Mouse (Mus musculus): ENCODE measurements at regions not wholly inside any gene's neighbourhood (a gene's known extent, or its start where the extent isn't known, plus 50 kb on each side); places are given as distances from the start of the nearest gene placed in this dataset.

- Histone ChIP-seq H3K4me1 (replicated peaks; ENCODE audit: insufficient read depth, low read length) (no peaks in the 10 kb centered on the region), H3K4me3 (replicated peaks; ENCODE audit: low read depth, low read length) (no peak overlapping the region), H3K36me3 (ENCODE audit: insufficient read depth, low read length) (no peaks in the 10 kb centered on the region), H3K27ac (no peak overlapping the region), H3K9me3 (replicated peaks; ENCODE audit: low read length) (no peaks in the 10 kb centered on the region), H3K9ac (ENCODE audit: low read depth, low read length) (no peak overlapping the region), H3K4me2 (ENCODE audit: low read length) (no peak overlapping the region), H3K27me3 (ENCODE audit: insufficient read depth, low read length) (no peaks in the 10 kb centered on the region)
- WGBS = 63% methylated on average over 4 of the region's 4 CpGs
- no peak for TF ChIP-seq CTCF (IDR thresholded peaks at IDR 0.05; ENCODE audit: low read depth)
- no peak for ATAC-seq (replicated peaks; ENCODE audit: low FRiP score, low read depth)
- no peak for DNase-seq (ENCODE audit: low spot score)
Observed at GRCm38 (mm10) chr10:118550201-118550600, 109.4 kb downstream of the Ifng start.

- WGBS = 46% methylated on average over 6 of the region's 6 CpGs
- Histone ChIP-seq H3K4me2 (ENCODE audit: low read length) (no peak overlapping the region), H3K4me1 (replicated peaks; ENCODE audit: insufficient read depth, low read length) (no peaks in the 10 kb centered on the region), H3K9me3 (replicated peaks; ENCODE audit: low read length) (no peaks in the 10 kb centered on the region), H3K27me3 (ENCODE audit: insufficient read depth, low read length) (no peaks in the 10 kb centered on the region), H3K27ac (no peak overlapping the region), H3K36me3 (ENCODE audit: insufficient read depth, low read length) (no peaks in the 10 kb centered on the region), H3K4me3 (replicated peaks; ENCODE audit: low read depth, low read length) (no peak overlapping the region), H3K9ac (ENCODE audit: low read depth, low read length) (no peak overlapping the region)
- ATAC-seq (replicated peaks; ENCODE audit: low FRiP score, low read depth) (no peak), DNase-seq (ENCODE audit: low spot score) (no peak)
- TF ChIP-seq CTCF (IDR thresholded peaks at IDR 0.05; ENCODE audit: low read depth) = no peak
Observed at GRCm38 (mm10) chr10:118558848-118559247, 118.0 kb downstream of the Ifng start.

- 62% methylated on average over 8 of the region's 8 CpGs for WGBS
- Histone ChIP-seq H3K27me3 (ENCODE audit: insufficient read depth, low read length) (no peaks in the 10 kb centered on the region), H3K9me3 (replicated peaks; ENCODE audit: low read length) (no peaks in the 10 kb centered on the region), H3K27ac (no peak overlapping the region), H3K4me2 (ENCODE audit: low read length) (no peak overlapping the region), H3K4me3 (replicated peaks; ENCODE audit: low read depth, low read length) (no peak overlapping the region), H3K4me1 (replicated peaks; ENCODE audit: insufficient read depth, low read length) (no peaks in the 10 kb centered on the region), H3K36me3 (ENCODE audit: insufficient read depth, low read length) (no peaks in the 10 kb centered on the region), H3K9ac (ENCODE audit: low read depth, low read length) (no peak overlapping the region)
- TF ChIP-seq CTCF (IDR thresholded peaks at IDR 0.05; ENCODE audit: low read depth) = no peak
- ATAC-seq (replicated peaks; ENCODE audit: low FRiP score, low read depth) = no peak
- DNase-seq (ENCODE audit: low spot score) = no peak
Observed at GRCm38 (mm10) chr10:118564041-118564440, 123.2 kb downstream of the Ifng start.

- H3K4me1 ChIP-seq (replicated peaks; ENCODE audit: insufficient read depth, low read length) = no peaks in the 10 kb centered on the region
- no peak for ATAC-seq (replicated peaks; ENCODE audit: low FRiP score, low read depth)
- no peaks in the 10 kb centered on the region for H3K27me3 ChIP-seq (ENCODE audit: insufficient read depth, low read length)
- H3K9ac ChIP-seq (ENCODE audit: low read depth, low read length) = no peak overlapping the region
- TF ChIP-seq CTCF (IDR thresholded peaks at IDR 0.05; ENCODE audit: low read depth) = no peak
- no peak overlapping the region for H3K4me3 ChIP-seq (replicated peaks; ENCODE audit: low read depth, low read length)
- no peaks in the 10 kb centered on the region for H3K36me3 ChIP-seq (ENCODE audit: insufficient read depth, low read length)
- WGBS = 69% methylated on average over 16 of the region's 16 CpGs
- no peak overlapping the region for H3K4me2 ChIP-seq (ENCODE audit: low read length)
- no peak overlapping the region for H3K27ac ChIP-seq
- DNase-seq (ENCODE audit: low spot score) = no peak
- H3K9me3 ChIP-seq (replicated peaks; ENCODE audit: low read length) = no peaks in the 10 kb centered on the region
Observed at GRCm38 (mm10) chr10:118564528-118565268, 123.9 kb downstream of the Ifng start.

- Histone ChIP-seq H3K4me2 (ENCODE audit: low read length) (no peak overlapping the region), H3K27me3 (ENCODE audit: insufficient read depth, low read length) (no peaks in the 10 kb centered on the region), H3K4me3 (replicated peaks; ENCODE audit: low read depth, low read length) (no peak overlapping the region), H3K9ac (ENCODE audit: low read depth, low read length) (no peak overlapping the region), H3K9me3 (replicated peaks; ENCODE audit: low read length) (no peaks in the 10 kb centered on the region), H3K27ac (no peak overlapping the region), H3K36me3 (ENCODE audit: insufficient read depth, low read length) (no peaks in the 10 kb centered on the region), H3K4me1 (replicated peaks; ENCODE audit: insufficient read depth, low read length) (no peaks in the 10 kb centered on the region)
- 88% methylated on average over 10 of the region's 10 CpGs for WGBS
- DNase-seq (ENCODE audit: low spot score) (no peak), ATAC-seq (replicated peaks; ENCODE audit: low FRiP score, low read depth) (no peak)
- no peak for TF ChIP-seq CTCF (IDR thresholded peaks at IDR 0.05; ENCODE audit: low read depth)
Observed at GRCm38 (mm10) chr10:118568617-118569016, 127.8 kb downstream of the Ifng start.

- no peak for DNase-seq (ENCODE audit: low spot score)
Observed at GRCm38 (mm10) chr10:118569424-118569823, 128.6 kb downstream of the Ifng start.

GRCm38 (mm10) chr10:118573247-118573646 lies 132.4 kb downstream of the Ifng start:
- no peak overlapping the region for H3K4me3 ChIP-seq (replicated peaks; ENCODE audit: low read depth, low read length)
- ATAC-seq (replicated peaks; ENCODE audit: low FRiP score, low read depth) = no peak

More at GRCm38 (mm10) chr10:118569424-118569823, 128.6 kb downstream of the Ifng start:
- Histone ChIP-seq H3K9me3 (replicated peaks; ENCODE audit: low read length) (no peaks in the 10 kb centered on the region), H3K36me3 (ENCODE audit: insufficient read depth, low read length) (no peaks in the 10 kb centered on the region), H3K4me3 (replicated peaks; ENCODE audit: low read depth, low read length) (no peak overlapping the region), H3K27me3 (ENCODE audit: insufficient read depth, low read length) (no peaks in the 10 kb centered on the region), H3K4me2 (ENCODE audit: low read length) (no peak overlapping the region), H3K27ac (no peak overlapping the region), H3K9ac (ENCODE audit: low read depth, low read length) (no peak overlapping the region), H3K4me1 (replicated peaks; ENCODE audit: insufficient read depth, low read length) (no peaks in the 10 kb centered on the region)
- ATAC-seq (replicated peaks; ENCODE audit: low FRiP score, low read depth) = no peak
- WGBS = 43% methylated on average over 8 of the region's 8 CpGs
- TF ChIP-seq CTCF (IDR thresholded peaks at IDR 0.05; ENCODE audit: low read depth) = no peak

More at GRCm38 (mm10) chr10:118573247-118573646, 132.4 kb downstream of the Ifng start:
- WGBS = 62% methylated on average over 3 of the region's 3 CpGs
- H3K9me3 ChIP-seq (replicated peaks; ENCODE audit: low read length) = no peaks in the 10 kb centered on the region
- no peak overlapping the region for H3K4me2 ChIP-seq (ENCODE audit: low read length)
- no peaks in the 10 kb centered on the region for H3K27me3 ChIP-seq (ENCODE audit: insufficient read depth, low read length)
- no peaks in the 10 kb centered on the region for H3K4me1 ChIP-seq (replicated peaks; ENCODE audit: insufficient read depth, low read length)
- no peak overlapping the region for H3K9ac ChIP-seq (ENCODE audit: low read depth, low read length)
- H3K36me3 ChIP-seq (ENCODE audit: insufficient read depth, low read length) = no peaks in the 10 kb centered on the region
- H3K27ac ChIP-seq = no peak overlapping the region
- DNase-seq (ENCODE audit: low spot score) = no peak
- TF ChIP-seq CTCF (IDR thresholded peaks at IDR 0.05; ENCODE audit: low read depth) = no peak
